Mouse (Mus musculus) left cerebral cortex, adult 2 months (tissue): Measurements from ENCODE around the gene Ablim2. TPM values are rescaled to one million over a fixed set of nuclear protein-coding genes. Genes with fewer than 3 reads are reported as not detected.

ENCODE experiments used
- DNase-seq, 2 experiments: peaks; one replicate each; pipeline ENCODE4 v3.0.0; 2021 to 2022; ENCODE audit warnings: low spot score in 2 of 2, mixed read lengths in 1 of 2; ENCODE audit errors: extremely low spot score in 1 of 2
- H3K27ac ChIP-seq: fragments of 200-600 bp; 2 replicates; pipeline ENCODE4 v1.8.1; 2022
- H3K4me3 ChIP-seq: fragments of 200-600 bp; 2 replicates; pipeline ENCODE4 v1.8.1; 2022
- CTCF ChIP-seq: fragments of 200-600 bp; IDR thresholded peaks from 2 replicates; pipeline ENCODE4 v1.8.1; 2022; ENCODE audit warnings: antibody characterized with exemption, mild to moderate bottlenecking, moderate library complexity
- intact Hi-C: fragments of 180-260 bp; cut with DNase I; formaldehyde crosslinking; loops from one replicate; pipeline ENCODE4 v1.15.1; 2025
- total RNA-seq, 2 experiments: library from RNA; stranded (reverse); gene quantifications; 2 replicates each; pipeline ENCODE4 v1.2.3; 2021

Ablim2 gene
- total RNA-seq, 2 experiments from 2014 or later = 191 to 208 TPM

DNA sequence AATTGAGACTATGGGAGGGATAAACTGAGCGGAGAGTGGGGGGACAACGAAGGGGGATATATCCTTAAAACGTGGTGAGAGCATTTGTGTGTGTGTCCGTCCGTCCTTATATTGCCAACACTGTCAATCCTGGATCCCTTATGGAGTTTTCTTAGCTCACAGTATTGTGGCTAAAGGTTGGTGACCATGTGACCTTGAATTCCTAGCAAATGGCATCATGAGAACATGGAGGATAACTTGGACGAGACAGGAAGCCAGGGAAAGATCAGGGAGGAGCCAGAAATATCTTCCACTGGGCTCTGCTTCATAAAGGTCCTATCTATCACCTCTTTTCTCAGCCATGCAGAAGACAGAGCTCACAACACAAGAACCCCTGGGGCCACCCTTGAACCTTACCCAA, 165.8 kb downstream of the Ablim2 start:
- no peak overlapping the region for H3K27ac ChIP-seq
- intact Hi-C loops = no loop called here
- no peak overlapping the region for H3K4me3 ChIP-seq
- no peak for TF ChIP-seq CTCF
- DNase-seq = no peak

DNA sequence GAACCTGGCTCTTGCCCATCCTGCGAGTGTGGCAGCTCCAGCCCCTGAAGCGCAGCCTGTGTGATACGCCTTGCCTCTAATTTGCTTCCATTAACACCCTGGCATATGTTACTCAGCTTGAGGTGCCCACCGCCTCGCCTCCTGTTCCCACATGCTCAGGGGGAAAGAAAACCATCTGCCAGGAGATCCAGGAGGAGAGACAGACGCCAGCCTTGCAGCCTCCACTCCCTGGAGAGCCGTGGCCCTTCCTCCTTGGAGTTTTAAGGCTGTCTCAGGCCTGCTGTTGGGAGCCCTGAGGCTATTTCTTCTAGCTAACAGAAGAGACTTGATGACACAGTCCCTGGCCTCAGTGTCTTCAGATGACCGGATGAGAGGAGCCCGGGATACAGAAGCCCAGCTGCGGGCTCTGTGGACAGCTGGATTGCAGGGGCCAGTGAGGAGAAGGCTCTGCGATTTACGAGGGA, 167.5 kb downstream of the Ablim2 start:
- Histone ChIP-seq H3K4me3 (no peak overlapping the region), H3K27ac (peak overlapping the region; percentile 44; the same call in 1 of the 2 replicates)
- intact Hi-C loops = no loop called here
- peak in 1 of 2 experiments; percentile 48 for DNase-seq
- no peak for TF ChIP-seq CTCF

DNA sequence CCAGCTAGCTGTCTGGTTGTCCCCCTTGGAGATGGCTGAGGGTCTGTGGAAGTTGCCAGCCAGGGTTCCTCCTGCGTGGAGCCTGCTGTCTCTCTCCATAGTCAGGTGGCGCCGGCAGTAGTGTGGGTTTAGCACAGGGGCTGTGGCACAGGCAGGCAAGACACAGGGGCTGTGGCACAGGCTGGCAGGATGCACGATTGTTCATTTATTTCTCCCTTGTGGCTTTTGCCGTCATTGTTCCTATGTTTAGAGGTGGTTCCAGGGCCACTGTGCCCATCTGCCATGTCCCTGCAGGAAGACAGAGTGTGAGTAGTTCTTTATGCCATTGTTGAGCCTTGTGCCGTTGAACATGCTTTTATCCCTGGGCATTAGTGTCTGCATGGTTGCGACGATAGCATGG, 168.8 kb downstream of the Ablim2 start:
- TF ChIP-seq CTCF = no peak
- intact Hi-C loops = no loop called here
- no peak overlapping the region for H3K4me3 ChIP-seq
- H3K27ac ChIP-seq = no peak overlapping the region
- no peak for DNase-seq

DNA sequence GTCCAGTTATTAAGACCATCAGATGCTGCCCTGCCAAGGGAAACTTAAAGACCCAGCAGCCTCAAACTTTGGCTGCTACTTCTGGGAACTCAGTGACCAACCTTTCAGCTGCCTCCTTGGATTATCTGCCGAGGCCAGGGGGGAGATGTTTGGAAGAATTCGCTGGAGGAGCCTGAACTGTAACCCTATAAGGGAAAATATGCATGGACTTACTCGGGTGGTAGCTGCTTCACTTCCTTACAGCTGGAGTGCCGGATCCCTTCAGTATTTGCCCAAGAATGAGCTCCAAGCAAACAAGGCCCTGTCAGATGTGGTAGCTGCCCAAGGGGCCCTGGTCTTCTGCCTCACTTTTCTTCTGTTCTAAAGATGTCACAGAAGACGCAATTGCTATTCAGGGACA, 173.6 kb downstream of the Ablim2 start:
- intact Hi-C loops = no loop called here

DNA sequence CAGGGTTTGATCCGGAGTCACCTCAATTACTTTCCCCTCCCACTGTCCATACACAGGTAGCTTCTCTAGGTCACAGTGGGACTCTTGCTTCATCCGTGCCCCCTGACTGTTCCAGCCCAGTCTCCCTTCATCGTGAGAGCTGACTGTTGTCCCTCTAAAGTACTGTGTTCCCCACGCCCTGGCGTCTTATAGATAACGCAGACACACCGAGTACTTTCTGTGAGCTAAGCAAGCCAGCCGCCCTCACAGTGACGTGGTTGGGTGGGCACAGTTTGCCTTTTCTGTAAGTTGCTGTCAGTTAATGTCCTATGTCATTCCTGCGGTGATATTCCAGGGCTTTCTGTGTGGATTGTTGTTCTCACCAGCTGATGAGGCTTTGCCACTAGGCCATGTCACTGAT, 175.4 kb downstream of the Ablim2 start:
- DNase-seq = no peak
- Histone ChIP-seq H3K27ac (no peak overlapping the region), H3K4me3 (no peak overlapping the region)
- no peak for TF ChIP-seq CTCF
- intact Hi-C loops = no loop called here

More for the DNA sequence above, 173.6 kb downstream of the Ablim2 start:
- no peak for DNase-seq
- no peak for TF ChIP-seq CTCF
- Histone ChIP-seq H3K27ac (no peak overlapping the region), H3K4me3 (no peak overlapping the region)

Other genes starting within 250 kb of the Ablim2 start
- gene Cpz, start 232.2 kb upstream of the Ablim2 start, total RNA-seq = under 1 TPM in 1 of 2 experiments, not detected in 1; 0.14 TPM
- gene Trmt44, start 182.8 kb upstream of the Ablim2 start, total RNA-seq = 1 to 10 TPM; 9.4 to 9.6 TPM
- 10 to 100 TPM; 31.6 to 32.0 TPM for gene Acox3, start 174.8 kb upstream of the Ablim2 start, total RNA-seq
- gene Htra3, start 78.1 kb upstream of the Ablim2 start, total RNA-seq = 1 to 10 TPM; 5.9 TPM
- gene Sh3tc1, start 17.9 kb upstream of the Ablim2 start, total RNA-seq = 1 to 10 TPM; 2.4 to 4.3 TPM
- gene Afap1, start 135.4 kb downstream of the Ablim2 start, total RNA-seq = 10 to 100 TPM; 28.8 to 31.5 TPM